Mouse (Mus musculus) embryonic facial prominence, embryonic 13.5 days (tissue): Measurements from ENCODE around the gene Akap10. TPM values are rescaled to one million over a fixed set of nuclear protein-coding genes. Genes with fewer than 3 reads are reported as not detected.

Source experiments
- ATAC-seq: fragments of 200-750 bp; cut with Nextera tagmentation; 2 replicates; pipeline ENCODE4 v1.8.0; 2017; ENCODE audit warnings: low read depth; ENCODE audit not compliant: insufficient number of reproducible peaks, insufficient read depth, low FRiP score, low TSS enrichment
- H3K27ac ChIP-seq: fragments of 300-500 bp; sonication (generic); 2 replicates; pipeline ENCODE4 v1.5.1; 2015; ENCODE audit warnings: moderate library complexity, mild to moderate bottlenecking, inconsistent platforms
- H3K27me3 ChIP-seq: fragments of 300-500 bp; sonication (generic); 2 replicates; pipeline ENCODE4 v1.6.1; 2015; ENCODE audit warnings: mild to moderate bottlenecking, inconsistent platforms
- H3K36me3 ChIP-seq: fragments of 300-500 bp; sonication (generic); 2 replicates; pipeline ENCODE4 v1.6.1; 2015; ENCODE audit warnings: mild to moderate bottlenecking, inconsistent platforms
- H3K4me1 ChIP-seq: fragments of 300-500 bp; sonication (generic); 2 replicates; pipeline ENCODE4 v1.6.1; 2015; ENCODE audit warnings: inconsistent platforms
- H3K4me2 ChIP-seq: fragments of 300-500 bp; sonication (generic); 2 replicates; pipeline ENCODE4 v1.6.1; 2015; ENCODE audit warnings: moderate library complexity, mild to moderate bottlenecking, inconsistent platforms
- H3K4me3 ChIP-seq: fragments of 300-500 bp; sonication (generic); 2 replicates; pipeline ENCODE4 v1.5.1; 2015; ENCODE audit warnings: mild to moderate bottlenecking, inconsistent platforms
- H3K9ac ChIP-seq: fragments of 300-500 bp; sonication (generic); 2 replicates; pipeline ENCODE4 v1.6.1; 2015; ENCODE audit warnings: mild to moderate bottlenecking, inconsistent platforms
- H3K9me3 ChIP-seq: fragments of 300-500 bp; sonication (generic); 2 replicates; pipeline ENCODE4 v1.6.1; 2016; ENCODE audit warnings: inconsistent platforms
- WGBS: fragments of 180-500 bp; shearing (Covaris S2); methylation state at CpG from one replicate; pipeline ENCODE4 v1.1.7; 2015; ENCODE audit warnings: mixed read lengths; 5-methylcytosine and 5-hydroxymethylcytosine counted together
- polyA plus RNA-seq: library from polyadenylated mRNA; unstranded; fragments of >200 nt; fragmentation: Nextera tagmentation; extraction: Ambion mirVana; gene quantifications from 2 replicates; pipeline ENCODE4 v1.2.1, GENCODE M21; 2015

Gene Akap10
- polyA plus RNA-seq, 1 experiment from 2014 or later = 19.3 TPM

DNA sequence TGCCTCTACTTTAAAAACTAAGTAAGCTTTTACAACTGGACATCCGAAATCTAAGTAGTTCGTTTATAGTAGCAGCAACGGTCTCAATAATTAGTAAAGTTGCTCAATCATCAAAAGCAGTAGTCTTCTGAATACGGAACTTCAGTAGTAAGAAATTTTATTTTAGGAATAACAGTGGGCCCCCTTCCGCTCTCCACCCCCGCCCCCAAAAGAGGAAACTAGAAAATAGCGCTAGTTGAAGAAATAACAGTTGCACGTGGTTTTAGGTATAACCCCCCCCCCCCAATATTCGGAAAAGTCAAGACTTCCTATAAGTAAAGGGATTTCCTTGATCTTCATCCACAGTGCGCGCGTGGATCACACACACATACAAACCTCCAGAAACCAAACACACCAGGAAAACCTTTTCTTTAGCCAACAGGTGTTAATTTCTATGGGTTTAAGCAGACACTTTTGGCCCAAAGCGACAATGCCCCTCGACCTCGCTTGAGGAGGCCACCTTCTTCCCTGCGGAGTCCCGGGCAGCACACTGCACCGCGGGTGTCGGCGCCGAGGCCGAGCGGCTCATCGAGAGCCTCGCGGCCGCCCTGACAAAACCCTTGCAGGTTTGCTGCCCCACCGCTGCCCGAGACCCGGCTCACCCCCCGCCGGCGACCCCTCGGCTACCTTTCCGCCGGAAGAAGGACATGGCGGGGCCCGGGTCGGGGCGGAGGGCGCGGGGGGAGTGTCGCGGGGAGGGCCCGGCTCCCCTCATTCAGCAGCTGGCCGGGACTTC lies 542 bp downstream of the Akap10 start:
- H3K36me3 ChIP-seq = 0 out of 2 replicates have a peak, but pooled peaks cover 3% of the 10 kb centered on the region
- peaks cover 16% of the 10 kb centered on the region for H3K4me1 ChIP-seq
- no peak; the same call in none of the 2 replicates for ATAC-seq
- WGBS = 1% methylated on average over 47 of the region's 47 CpGs
- peak overlapping the region; percentile 76 for H3K4me3 ChIP-seq
- H3K9ac ChIP-seq = peak overlapping the region; percentile 94
- no peaks in the 10 kb centered on the region for H3K9me3 ChIP-seq
- H3K4me2 ChIP-seq = peak overlapping the region; percentile 69
- peak overlapping the region; percentile 96 for H3K27ac ChIP-seq
- no peaks in the 10 kb centered on the region for H3K27me3 ChIP-seq

DNA sequence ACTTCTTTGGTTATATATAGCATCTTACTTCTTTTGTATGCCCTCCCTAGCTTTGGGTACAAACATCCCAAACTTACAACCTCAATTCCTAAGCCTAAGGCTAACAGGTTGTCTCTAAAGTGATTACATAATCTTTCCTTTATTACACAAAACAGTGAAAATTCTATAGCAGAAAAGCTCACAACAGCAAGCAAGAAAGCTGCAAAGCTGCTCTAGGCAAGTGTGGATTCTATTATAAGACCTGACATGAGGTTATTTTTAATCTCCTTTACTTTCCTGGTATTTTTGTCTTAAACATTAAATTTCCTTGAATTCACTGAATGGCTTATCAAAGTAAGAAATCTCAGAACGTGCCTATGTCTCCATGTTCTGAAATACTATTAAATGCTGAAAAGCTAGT lies 6.7 kb downstream of the Akap10 start:
- Histone ChIP-seq H3K4me1 (0 out of 2 replicates have a peak, but pooled peaks cover 3% of the 10 kb centered on the region), H3K4me2 (no peak overlapping the region), H3K9me3 (no peaks in the 10 kb centered on the region), H3K27ac (no peak overlapping the region), H3K9ac (no peak overlapping the region), H3K4me3 (no peak overlapping the region), H3K27me3 (no peaks in the 10 kb centered on the region), H3K36me3 (peaks cover 17% of the 10 kb centered on the region; the same call in 1 of the 2 replicates)
- ATAC-seq = no peak
- WGBS = 84% methylated on average over 1 of the region's 1 CpGs

DNA sequence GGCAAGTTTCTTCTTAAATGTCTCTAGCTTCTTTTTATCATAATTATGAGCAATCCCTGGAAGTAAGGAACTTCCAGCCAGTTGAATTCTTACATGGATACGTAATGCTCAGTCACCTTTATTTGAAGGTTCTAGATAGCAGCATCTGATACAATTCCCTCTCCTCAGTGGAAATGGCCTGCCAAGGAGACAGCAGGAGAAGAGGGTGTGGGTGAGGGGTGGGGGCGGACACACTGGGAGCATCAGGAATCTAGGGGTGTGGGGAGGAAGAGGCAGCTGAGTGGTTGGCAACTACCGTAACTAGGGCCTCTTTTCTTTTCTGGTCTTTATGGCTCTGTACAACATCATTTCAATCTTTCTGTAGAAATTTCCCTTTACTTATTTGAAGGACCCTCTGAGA lies 10.3 kb downstream of the Akap10 start:
- 94% methylated on average over 3 of the region's 3 CpGs for WGBS
- no peak for ATAC-seq
- no peak overlapping the region for H3K27ac ChIP-seq
- H3K4me3 ChIP-seq = no peak overlapping the region
- H3K9me3 ChIP-seq = no peaks in the 10 kb centered on the region
- H3K36me3 ChIP-seq = peaks cover 27% of the 10 kb centered on the region
- H3K4me2 ChIP-seq = no peak overlapping the region
- H3K9ac ChIP-seq = no peak overlapping the region
- no peaks in the 10 kb centered on the region for H3K27me3 ChIP-seq
- H3K4me1 ChIP-seq = no peaks in the 10 kb centered on the region

DNA sequence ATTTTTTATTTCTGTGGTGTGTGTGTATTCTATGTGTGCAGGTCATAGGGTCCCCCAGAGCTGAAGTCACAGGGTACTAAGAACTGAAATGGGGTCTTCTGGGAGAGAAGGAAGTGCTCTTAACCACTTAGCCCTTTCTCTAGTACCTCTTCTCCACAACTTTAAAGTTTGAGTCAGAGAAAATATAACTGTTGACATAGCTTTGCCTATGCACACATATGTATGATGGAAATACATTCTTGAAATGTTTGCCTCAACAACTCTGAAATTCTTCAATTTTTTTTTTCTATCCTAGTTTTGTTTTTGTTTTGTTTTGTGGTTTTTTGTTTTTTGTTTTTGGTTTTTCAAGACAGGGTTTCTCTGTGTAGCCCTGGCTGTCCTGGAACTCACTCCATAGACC lies 21.7 kb downstream of the Akap10 start:
- H3K27ac ChIP-seq = no peak overlapping the region
- no peaks in the 10 kb centered on the region for H3K27me3 ChIP-seq
- H3K9ac ChIP-seq = no peak overlapping the region
- H3K4me1 ChIP-seq = no peaks in the 10 kb centered on the region
- H3K4me3 ChIP-seq = no peak overlapping the region
- H3K9me3 ChIP-seq = no peaks in the 10 kb centered on the region
- peaks cover 73% of the 10 kb centered on the region for H3K36me3 ChIP-seq
- ATAC-seq = no peak
- H3K4me2 ChIP-seq = no peak overlapping the region

DNA sequence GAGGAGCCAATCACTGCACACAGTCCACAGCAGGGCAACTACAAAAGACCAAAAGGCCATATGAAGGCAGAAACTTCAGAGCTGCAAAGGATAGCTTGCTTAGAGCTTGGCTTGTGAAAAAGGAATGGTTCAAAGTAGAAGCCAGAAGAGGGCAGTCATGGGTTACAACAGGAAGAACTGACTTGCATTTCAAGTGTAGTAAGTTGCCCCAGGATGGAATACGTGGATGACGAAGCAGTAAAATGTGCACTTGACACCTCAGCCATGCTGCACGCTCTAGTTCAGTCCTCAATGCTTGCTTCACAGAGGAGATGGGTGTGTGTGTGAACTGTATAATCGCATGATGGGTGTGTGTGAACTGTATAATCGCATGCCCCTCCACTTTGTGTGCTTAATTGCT lies 47.9 kb downstream of the Akap10 start:
- Histone ChIP-seq H3K27me3 (no peaks in the 10 kb centered on the region), H3K4me2 (no peak overlapping the region), H3K36me3 (peaks cover 68% of the 10 kb centered on the region), H3K27ac (no peak overlapping the region), H3K4me3 (no peak overlapping the region), H3K9me3 (no peaks in the 10 kb centered on the region), H3K9ac (no peak overlapping the region), H3K4me1 (no peaks in the 10 kb centered on the region)
- ATAC-seq = no peak
- 76% methylated on average over 5 of the region's 5 CpGs for WGBS

DNA sequence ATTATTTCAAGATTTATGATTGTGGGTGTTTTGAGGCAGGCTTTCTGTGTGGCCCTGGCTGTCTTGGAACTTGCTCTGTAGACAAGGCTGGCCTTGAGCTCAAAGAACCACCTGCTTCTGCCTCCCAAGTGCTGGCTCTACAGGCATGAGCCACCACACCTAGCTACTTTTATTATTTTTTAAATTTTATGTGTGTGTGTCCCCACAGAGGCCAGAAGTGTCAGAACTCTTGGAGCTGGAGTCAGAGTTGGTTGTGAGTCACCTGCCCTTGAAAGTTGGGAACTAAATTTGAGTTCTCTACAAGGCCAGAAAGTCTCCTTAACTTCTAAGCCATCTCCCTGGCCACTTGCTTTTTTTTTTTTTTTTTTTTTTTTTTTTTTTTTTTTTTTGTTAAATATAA lies 50.1 kb downstream of the Akap10 start:
- Histone ChIP-seq H3K4me3 (no peak overlapping the region), H3K36me3 (peaks cover 75% of the 10 kb centered on the region), H3K9me3 (no peaks in the 10 kb centered on the region), H3K27me3 (no peaks in the 10 kb centered on the region), H3K27ac (no peak overlapping the region), H3K4me2 (no peak overlapping the region), H3K9ac (no peak overlapping the region), H3K4me1 (no peaks in the 10 kb centered on the region)
- ATAC-seq = no peak

DNA sequence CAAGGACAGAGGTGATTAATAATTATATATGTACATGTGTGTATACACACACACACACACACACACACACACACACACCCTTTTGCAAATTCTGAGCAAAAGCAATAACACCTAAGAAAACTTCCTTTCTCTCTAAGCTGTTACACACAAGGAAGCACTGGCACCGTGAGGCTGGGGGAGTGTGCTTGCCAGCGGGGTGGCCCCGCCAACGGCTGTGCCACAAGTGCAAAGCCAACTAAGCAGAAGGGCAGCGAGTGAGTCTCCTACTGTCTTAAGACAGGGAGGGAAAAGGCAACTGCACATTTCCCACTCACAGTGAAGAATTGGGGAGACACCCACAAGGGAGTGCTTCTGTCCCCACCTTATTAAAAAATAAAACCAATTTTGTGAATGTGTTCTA lies 58.2 kb downstream of the Akap10 start:
- Histone ChIP-seq H3K27ac (no peak overlapping the region), H3K36me3 (peaks cover 72% of the 10 kb centered on the region), H3K4me3 (no peak overlapping the region), H3K4me2 (no peak overlapping the region), H3K27me3 (no peaks in the 10 kb centered on the region), H3K9ac (no peak overlapping the region), H3K9me3 (no peaks in the 10 kb centered on the region), H3K4me1 (no peaks in the 10 kb centered on the region)
- no peak for ATAC-seq
- WGBS = 94% methylated on average over 5 of the region's 5 CpGs

DNA sequence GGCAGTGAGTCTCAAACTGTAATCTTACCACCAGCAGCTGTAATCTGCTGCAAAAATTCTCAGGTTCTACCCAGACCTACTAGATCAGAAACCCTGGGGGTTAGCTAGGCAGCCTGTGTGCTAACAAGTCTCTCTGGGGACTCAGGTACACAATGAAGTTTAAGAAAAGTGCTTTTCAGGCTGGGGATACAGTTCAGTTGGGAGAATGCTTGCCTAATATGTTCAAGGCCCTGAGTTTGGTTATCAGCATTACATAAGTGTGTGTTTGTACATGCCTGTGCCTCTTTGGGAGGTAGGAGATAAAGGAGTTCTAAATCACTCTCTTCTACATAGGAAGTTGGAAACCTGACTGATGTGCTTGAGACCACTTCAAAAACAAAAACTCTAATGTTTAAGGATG lies 63.2 kb downstream of the Akap10 start:
- Histone ChIP-seq H3K27me3 (no peaks in the 10 kb centered on the region), H3K4me1 (no peaks in the 10 kb centered on the region), H3K9ac (no peak overlapping the region), H3K4me2 (no peak overlapping the region), H3K4me3 (no peak overlapping the region), H3K9me3 (no peaks in the 10 kb centered on the region), H3K36me3 (peaks cover 32% of the 10 kb centered on the region), H3K27ac (no peak overlapping the region)
- ATAC-seq = no peak

DNA sequence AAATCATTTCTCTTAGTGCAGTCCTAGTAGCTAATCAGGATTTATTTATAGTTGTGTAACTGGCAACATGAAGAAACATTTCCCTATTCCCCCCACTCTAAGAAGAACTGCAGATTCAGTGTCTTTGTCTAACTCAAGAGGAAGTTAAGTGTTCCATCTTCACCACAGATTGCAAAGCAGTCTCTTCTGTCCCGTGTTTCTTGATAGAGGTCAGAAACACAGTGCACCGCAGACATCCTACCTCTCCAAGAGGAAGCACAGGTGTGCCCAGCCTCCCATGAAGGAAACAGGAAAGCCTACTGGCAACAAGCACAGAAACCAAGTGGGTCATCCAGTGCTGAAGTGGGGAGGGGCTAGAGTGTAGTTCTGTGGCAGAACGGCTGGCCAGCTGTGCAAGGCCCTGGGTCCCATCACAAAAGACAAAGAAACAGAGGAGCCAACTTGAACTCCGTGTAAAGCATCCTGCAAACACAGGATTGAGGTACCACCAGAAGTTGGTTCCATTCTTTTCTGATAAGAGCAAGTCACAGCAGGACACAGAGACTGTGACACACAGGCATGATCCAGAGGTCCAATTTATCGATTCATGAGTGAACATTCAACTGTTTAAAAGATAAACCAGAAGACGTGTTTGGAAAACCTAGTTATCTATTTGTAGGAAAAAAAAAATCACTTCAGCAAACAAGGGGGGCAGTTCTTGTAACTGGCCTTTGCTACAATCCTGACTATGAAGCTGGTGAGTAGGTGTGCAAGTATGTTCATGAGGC lies 68.1 kb downstream of the Akap10 start:
- Histone ChIP-seq H3K27me3 (no peaks in the 10 kb centered on the region), H3K4me1 (no peaks in the 10 kb centered on the region), H3K4me3 (no peak overlapping the region), H3K9me3 (no peaks in the 10 kb centered on the region), H3K9ac (no peak overlapping the region), H3K4me2 (no peak overlapping the region), H3K27ac (no peak overlapping the region), H3K36me3 (0 out of 2 replicates have a peak, but pooled peaks cover 2% of the 10 kb centered on the region)
- WGBS = 78% methylated on average over 6 of the region's 6 CpGs
- no peak for ATAC-seq

DNA sequence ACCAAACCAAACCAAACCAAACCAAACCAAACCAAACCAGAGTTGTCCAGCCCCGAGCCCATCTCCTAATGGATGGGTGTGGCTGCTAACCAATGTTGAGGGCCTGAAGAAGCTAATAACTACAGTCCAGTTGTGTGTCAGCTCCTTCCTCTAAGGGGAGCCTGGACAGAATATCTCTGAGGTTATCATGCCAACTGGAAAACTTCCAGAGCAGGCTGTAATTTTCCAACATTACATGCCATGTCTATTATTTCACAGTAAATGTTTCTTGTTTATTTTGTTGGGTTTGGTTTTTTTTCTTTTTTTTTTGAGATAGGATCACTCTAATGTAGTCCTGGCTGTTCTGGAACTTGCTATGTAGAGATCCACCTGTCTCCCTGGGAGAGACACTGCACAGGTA lies 70.7 kb downstream of the Akap10 start:
- Histone ChIP-seq H3K4me1 (no peaks in the 10 kb centered on the region), H3K4me2 (no peak overlapping the region), H3K4me3 (no peak overlapping the region), H3K36me3 (no peaks in the 10 kb centered on the region), H3K9me3 (no peaks in the 10 kb centered on the region), H3K27me3 (no peaks in the 10 kb centered on the region), H3K9ac (no peak overlapping the region), H3K27ac (no peak overlapping the region)
- 65% methylated on average over 1 of the region's 1 CpGs for WGBS
- no peak for ATAC-seq

DNA sequence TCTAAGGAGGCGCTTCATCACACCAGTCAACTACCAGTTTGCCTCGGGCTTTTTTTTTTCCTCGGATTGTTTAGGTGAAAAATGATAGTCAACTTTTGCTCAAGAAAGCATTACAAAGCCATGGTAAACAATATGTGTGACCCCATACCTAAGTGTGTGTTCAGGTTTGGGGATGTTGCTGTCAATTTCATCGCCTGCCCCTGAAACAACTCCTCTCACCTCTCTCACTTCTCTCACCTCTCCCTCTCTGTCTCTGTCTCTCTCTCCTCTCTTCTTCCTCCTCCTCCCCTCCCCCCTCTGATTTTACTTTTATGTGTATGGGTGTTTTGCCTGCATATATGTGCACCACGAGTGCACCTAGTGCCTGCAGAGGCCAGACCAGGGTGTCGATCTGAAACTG lies 74.5 kb downstream of the Akap10 start:
- Histone ChIP-seq H3K27me3 (no peaks in the 10 kb centered on the region), H3K27ac (peak overlapping the region; percentile 91; the same call in 1 of the 2 replicates)
- WGBS = 36% methylated on average over 6 of the region's 6 CpGs

DNA sequence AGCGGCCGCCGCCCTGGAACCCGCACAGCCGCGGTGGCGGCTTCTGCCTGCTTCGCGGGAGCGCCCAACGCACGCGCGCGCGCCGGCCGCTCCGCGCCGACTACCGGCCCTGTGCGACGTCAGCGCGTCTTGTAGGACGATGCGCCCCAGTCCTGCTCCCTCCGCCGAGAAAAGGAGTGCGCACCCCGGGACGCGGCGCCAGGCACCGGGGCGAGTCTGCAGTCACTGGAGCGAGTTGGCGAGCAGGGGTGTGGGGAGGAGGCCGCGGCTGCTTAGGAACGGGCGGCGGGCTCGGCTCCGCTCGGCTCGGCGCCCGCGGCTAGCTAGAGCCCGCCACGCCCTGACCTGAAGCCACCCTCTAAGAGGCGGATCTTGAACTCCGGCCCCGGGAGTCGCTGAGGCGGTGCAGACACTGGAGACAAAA lies 75.1 kb downstream of the Akap10 start, which contains the start of gene Ulk2:
Ulk2 (minus strand) TSS at position 86 of the 424 bp plus-strand sequence.
- H3K36me3 ChIP-seq = peaks cover 2% of the 10 kb centered on the region; the same call in 1 of the 2 replicates
- H3K9ac ChIP-seq = peak within 1 kb of the TSS; percentile 94
- peak within 1 kb of the TSS; percentile 92 for H3K4me3 ChIP-seq
- under 1% methylated on average over 55 of the region's 58 CpGs for WGBS
- no peaks in the 10 kb centered on the region for H3K9me3 ChIP-seq
- peak within 1 kb of the TSS; percentile 80 for H3K4me2 ChIP-seq
- ATAC-seq = peak; percentile 88
- H3K27ac ChIP-seq = peak within 1 kb of the TSS; percentile 91
- no peaks in the 10 kb centered on the region for H3K27me3 ChIP-seq
- peaks cover 5% of the 10 kb centered on the region for H3K4me1 ChIP-seq

More for the DNA sequence above, 74.5 kb downstream of the Akap10 start:
- Histone ChIP-seq H3K4me1 (peaks cover 5% of the 10 kb centered on the region), H3K36me3 (peaks cover 2% of the 10 kb centered on the region; the same call in 1 of the 2 replicates), H3K9ac (peak overlapping the region; percentile 94), H3K4me2 (peak overlapping the region; percentile 80), H3K4me3 (peak overlapping the region; percentile 92), H3K9me3 (no peaks in the 10 kb centered on the region)
- no peak for ATAC-seq
